Mouse (Mus musculus): ENCODE measurements at regions not wholly inside any gene's neighbourhood (a gene's known extent, or its start where the extent isn't known, plus 50 kb on each side); places are given as distances from the start of the nearest gene placed in this dataset.

DNA sequence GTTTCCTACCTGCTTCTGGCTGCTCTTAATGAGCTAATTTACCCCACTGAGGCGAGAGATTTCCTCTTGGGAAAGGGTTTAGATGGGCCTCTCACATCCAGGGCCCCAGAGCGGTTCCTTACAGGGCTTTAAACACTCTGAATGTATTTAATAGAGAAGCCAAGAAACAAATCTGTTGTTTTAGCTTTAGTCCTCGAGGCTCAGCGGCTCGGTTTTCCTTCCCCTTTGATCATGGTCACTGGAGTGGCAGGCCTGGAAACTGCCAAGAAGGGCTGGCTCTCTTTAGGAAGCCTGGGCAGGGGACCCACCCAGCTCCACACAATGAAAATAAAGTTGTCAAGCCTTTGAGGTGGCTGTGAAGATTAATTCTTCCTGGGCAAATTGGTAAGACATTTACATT, 127.5 kb upstream of the Jag1 start:
- no peak for DNase-seq (ENCODE audit: low spot score)

DNA sequence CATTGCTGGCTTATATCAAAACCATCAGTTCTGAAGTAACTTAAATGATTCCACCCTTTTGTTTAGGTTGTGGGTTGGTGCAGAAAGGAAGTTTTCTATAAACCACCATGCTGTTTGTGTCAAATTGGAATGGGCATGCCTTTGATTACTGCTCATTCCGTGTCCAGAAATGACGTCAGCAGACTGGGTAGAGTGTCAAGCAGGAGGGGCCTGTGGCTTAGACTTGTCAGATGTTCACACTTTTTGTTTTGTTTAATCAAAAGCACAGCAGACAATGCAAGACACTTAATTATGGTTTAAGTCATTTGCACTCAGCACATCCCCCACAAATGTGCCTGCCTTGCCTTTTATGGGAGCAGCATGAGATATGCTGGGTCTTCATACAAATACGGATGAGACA, 120.5 kb upstream of the Jag1 start:
- DNase-seq (ENCODE audit: low spot score): no peak

DNA sequence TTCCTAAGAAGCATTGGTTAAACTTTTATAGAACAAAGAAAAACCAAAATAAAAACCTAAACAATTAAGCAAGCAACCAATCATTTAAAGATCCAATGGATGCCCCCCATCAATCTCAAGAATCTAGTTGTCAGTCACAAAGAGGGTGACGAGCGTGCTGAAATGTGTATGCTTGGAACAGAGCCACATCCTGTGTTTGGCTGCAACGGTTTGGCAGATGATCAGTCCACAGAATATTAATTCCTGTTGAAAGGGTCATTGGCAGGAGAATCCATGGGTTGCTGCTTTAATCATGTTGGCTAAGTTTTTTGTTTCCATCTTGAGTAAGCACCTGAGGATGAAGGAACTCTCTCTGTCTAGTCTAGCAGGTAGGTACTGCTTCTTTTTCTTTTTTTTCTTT, 117.5 kb upstream of the Jag1 start:
- DNase-seq (ENCODE audit: low spot score): no peak

DNA sequence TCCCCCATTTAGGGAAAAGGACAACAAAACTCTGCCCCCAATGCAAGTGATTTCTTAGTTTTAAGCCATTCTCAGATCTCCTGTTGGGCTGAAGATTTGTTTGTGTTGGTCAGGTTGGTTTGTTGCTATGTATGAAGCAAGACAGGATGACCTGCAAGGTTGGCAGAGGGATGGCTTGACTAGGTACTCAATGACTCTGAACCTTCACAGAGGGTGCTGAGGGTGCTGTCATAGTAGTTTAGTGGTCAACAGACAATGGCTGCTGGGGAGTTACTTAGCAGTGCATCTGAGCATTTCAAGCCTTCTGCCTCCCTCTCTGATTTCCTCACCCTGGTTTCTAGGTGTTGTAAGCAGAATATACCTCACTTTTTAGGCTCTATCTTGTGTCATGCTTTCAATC, 114.7 kb upstream of the Jag1 start:
- DNase-seq (ENCODE audit: low spot score): no peak

DNA sequence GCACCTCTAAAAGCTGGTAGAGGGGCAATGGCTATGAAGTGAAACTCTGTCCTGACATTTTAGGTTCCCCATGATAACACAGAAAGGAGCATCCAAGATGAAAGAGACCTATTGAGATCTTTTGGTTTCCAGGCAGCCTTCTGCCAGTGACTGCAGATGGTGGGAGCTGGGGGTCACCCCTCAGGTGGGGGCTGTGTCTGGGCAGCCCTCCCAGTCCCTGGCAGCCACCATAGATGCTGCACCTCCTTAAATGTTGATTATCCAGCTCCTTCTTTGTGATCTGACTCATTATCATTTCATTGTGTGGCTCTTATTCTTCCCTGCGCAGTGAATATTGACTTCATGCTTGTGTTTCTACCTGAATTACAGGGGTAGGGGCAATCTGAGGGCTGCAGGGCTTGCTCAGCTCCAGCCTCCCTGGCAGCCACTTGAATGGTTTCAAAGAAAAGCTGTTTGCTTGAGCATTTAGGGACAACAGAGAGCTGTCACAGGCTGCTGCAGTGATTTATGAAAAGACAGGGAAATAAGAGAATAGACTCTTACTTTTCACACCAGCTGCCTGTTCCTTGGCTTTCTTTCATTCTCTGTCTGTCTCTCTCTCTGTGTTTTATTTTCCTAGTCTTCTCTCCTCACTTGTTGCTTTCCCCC, 113.1 kb upstream of the Jag1 start:
- DNase-seq (ENCODE audit: low spot score): no peak

DNA sequence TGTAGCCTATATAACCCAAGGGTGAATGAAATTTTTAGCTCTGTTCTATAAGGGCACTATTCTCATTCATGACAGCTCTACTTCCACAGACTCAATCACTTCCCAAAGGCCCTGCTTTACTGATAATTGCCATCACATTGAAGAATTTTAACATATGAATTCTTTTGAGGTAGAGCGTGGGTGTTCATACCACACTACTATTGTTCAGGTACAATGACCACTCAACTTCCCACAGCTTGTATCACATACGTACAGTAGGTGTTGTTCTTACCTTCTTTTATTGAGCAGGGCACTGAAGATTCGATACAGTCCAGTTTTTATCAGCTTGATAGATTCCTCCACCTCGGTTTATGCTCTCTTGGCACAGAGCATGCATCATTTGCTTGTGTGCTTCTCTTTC, 111.1 kb upstream of the Jag1 start:
- DNase-seq (ENCODE audit: low spot score): no peak

DNA sequence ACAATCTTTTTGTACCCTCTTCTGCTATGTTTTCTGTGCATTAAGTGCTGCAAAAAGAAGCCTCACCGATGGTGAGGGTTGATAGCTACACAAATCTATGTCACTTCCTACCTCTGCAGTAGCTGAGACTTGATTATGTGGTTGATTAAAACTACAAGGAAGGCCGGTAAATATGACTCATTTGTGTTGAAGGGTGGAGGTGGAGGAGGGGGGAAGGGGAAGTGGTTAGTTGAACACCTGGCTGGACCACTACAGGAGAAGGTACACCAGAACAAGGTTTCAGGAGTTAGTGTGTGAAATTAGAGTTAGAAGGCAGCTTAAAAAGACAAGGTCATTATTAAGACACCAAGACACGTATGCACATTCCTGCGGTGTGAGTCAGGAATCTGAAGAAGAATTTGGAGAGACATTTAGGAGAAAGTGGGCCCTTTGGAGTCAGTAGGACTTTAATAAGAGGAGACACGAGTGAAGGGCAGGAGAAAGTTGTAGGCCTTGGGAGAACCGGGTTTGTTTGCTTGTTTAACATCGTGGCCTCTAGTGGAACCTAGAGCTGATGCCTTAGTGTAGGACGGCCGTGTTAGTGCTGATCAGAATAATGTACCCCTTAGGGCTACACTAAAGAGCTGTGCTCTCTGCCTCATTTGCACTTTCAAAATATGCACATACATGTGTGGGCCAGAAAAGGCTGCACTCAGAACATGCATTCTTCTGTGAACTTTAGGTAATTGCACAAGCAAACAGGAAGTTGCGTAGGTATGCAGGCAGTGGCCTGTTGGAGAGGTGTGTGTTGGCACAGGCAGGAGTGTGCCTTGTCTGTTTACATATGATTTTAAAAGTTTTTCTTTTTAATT, 108.5 kb upstream of the Jag1 start:
- no peak for DNase-seq (ENCODE audit: low spot score)

DNA sequence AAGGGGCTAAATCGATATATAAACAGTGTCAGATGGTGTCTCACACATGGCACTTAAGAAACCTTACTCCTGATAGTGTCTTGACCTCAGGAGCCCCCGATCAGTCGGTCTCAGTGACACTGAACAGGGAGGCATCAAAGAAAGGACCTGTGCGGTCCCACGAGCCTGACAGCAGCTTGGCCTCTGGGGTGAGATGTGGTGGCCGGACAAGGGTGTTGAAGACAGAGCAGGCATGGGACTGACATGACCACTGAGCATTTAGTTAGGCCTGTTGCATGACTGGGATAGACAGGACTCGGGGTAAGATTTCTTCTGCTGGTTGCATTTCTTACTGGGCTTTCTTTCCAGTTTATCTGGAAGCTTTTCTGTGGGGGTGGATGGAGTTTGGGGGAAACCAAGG, 99.3 kb upstream of the Jag1 start:
- no peak for DNase-seq (ENCODE audit: low spot score)

DNA sequence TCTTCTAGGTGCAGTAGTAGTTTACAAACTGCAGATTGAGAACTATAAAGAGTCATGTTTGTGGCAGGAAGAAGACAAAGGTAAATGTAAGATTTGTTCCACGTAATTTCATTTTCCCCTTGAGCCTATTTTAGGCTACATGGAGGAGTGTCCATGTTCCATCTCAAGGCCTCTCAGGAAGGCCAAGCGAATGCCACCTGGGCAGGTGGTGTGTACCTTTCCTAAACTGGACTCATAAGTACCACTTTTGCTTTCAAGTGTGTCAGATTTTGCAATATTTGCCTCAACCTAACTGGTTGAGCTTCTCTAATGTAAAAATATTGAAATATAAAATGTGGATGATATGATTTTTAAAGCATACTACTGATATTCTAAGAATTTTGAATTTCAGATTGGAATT, 91.4 kb upstream of the Jag1 start:
- no peak for DNase-seq (ENCODE audit: low spot score)

DNA sequence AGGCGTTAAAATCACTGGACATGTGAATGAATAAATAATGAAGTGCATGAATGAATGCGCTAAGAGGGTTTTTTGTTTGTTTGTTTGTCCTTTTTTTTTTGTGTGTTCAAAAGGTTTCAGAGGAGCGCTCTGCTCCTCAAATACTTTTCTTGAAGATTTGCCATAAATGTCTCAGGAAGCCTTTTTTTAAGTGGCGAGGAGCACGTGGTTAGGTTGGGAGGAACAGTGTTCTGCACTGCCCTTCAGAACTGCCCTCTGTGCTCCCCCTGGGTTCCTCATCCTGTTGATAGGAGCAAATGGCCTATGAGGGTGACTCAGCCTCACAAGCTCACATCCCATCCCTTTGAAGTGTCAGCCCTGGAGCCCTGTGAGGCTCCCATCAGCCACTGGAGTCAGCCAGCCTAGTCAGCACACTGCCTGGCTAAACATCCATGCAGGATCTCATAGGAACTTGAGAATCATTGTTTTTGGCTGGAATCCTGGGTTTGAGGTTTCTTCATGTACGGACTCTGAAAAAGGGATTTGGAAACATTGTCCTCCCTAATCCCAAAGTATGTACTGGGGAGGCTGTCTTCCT, 87.9 kb upstream of the Jag1 start:
- no peak for DNase-seq (ENCODE audit: low spot score)

DNA sequence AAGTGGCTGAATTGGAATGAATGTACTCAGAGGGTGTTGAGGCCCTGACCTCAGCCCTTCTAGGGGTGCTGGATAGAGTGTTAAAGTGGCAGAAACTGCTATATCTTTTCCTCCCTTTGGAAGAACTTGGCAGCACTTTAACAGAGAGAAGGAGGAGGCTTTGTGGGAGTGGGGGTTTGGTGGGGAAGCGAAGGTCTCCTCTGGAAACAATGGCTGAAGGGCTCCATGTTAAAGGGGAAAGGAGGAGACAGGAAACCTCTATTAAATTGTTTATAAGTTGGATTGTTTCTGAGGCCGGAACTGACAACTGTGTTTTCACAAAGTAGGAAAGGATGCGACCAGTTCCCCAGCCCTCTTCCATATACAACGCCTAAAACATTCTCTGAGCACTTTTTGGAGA, 83.7 kb upstream of the Jag1 start:
- DNase-seq (ENCODE audit: low spot score): no peak

DNA sequence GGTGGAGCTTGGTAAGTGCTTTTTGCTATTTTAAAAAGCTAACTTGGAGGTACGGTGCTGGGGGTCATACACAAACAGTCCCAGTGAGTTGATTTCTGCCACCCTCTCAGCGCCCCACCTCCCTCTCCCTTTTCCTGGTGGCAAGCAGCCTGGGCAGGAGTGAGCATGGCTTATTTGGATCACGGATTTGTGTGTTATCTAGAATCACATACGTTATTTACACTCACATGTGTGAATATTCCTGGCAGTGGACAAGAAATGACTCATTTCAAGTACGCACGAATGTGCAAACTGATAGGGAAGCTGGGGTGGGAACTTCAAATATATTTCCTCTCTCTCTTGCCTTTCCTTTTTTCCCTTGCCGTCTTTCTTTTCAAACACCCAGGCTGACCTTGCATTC, 75.7 kb upstream of the Jag1 start:
- DNase-seq (ENCODE audit: low spot score): no peak

DNA sequence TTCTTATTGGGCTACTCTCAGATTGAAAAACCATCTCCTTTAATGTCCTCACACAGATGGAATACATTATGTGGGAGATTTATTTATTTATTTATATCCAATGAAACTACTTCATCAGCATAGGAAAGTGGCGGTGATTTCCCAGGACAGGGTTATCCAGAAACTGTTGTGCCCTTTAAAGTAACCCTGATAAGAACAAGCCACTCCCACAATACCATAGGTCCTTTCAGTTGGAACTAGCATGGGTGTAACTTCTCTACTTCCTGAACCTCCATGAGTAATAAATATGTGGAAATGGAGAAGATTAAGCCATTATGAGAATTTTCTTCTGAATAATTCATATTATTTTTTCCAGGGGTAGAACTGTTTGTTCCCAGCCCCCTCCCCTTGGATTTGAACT, 52.7 kb upstream of the Jag1 start:
- no peak for DNase-seq (ENCODE audit: low spot score)

DNA sequence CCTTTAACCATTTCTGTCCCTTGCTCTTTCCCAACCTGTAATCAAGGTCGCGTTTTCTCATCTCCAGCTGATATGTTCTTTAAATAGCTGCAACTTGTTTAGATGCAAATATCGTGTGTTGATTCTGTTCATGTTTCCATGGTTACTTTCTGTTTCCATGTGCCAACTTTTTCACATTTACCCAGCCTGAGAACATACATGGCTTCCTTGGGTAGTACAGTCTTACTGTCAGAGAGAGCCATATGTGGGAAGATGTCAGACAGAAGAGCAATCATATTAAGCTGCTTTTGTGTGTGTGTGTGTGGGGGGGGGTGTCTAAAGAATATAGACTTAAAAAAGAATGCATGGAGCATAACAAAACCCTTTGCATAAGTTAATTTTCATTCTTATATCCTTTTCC, 52.2 kb upstream of the Jag1 start:
- no peak for DNase-seq (ENCODE audit: low spot score)

All from urinary bladder, postnatal 10 days (tissue).